Mouse (Mus musculus): ENCODE measurements at regions not wholly inside any gene's neighbourhood (a gene's known extent, or its start where the extent isn't known, plus 50 kb on each side); places are given as distances from the start of the nearest gene placed in this dataset.
A peak's percentile ranks its signal among the peaks of the same experiment; 100 is the strongest.

DNA sequence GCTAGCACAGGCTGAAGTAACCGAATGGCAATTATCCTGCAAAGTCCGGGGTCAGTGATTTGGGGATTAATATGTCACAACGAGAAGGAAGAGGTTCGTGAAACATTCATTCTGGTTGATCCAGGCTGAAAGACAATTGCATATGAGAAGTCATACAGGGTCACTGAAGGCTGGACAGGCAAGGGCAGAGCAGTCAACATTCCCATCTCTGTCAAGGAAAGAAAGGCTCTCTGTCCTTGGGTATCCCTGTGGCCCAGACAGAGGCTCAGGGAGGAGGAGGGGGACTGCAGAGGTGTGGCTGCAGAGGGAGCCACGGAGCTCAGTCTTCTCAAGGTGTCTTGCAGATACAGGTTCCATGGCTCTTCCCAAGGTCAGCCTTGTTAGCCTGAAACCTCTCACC is 68.4 kb upstream of the Irf2bp2 start:
- H3K27ac ChIP-seq: peak overlapping the region; percentile 85
- WGBS: 50% methylated on average over 5 of the region's 5 CpGs
- H3K4me1 ChIP-seq: peaks cover 80% of the 10 kb centered on the region
- no peak for ATAC-seq (ENCODE audit: low FRiP score, low read depth)
- H3K4me3 ChIP-seq: no peak overlapping the region
- H3K36me3 ChIP-seq: no peaks in the 10 kb centered on the region
- no peaks in the 10 kb centered on the region for H3K9me3 ChIP-seq
- no peaks in the 10 kb centered on the region for H3K27me3 ChIP-seq
- H3K4me2 ChIP-seq (replicated peaks): no peak overlapping the region
- no peak overlapping the region for H3K9ac ChIP-seq

DNA sequence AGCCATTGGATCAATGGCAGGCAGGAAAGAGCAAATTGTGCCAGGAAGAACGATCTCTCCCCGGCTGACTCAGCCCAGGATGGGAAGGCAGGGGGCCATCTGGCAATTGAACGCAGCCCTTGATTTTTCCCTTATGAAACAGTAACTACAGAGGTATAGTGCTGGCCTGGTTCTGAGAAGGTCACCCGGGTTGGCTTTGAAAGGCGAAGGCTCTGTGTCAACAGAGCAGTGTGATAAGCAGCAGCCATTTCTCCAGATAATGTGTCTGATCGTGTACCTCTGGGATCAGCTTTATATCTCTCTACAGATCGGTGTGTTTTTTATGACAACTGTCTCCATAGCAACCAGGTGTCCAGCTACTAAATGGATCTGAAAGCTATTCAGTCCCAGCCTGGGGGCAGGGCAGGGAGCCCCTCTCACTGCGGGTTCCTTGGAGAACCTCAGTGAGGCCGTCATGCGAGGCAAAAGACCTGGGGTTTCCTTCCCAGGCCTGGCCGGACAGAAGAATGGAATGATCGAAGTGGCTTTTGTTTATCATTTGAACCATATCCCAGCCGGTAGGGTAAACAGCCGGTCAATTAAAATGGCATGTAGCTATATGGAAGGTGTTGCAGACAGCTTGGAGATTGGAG is 67.8 kb upstream of the Irf2bp2 start:
- 33% methylated on average over 14 of the region's 14 CpGs for WGBS
- no peak overlapping the region for H3K4me3 ChIP-seq
- peak overlapping the region; percentile 43 for H3K4me2 ChIP-seq (replicated peaks)
- H3K27ac ChIP-seq: peak overlapping the region; percentile 85; the same call in 1 of the 2 replicates
- H3K9ac ChIP-seq: peak overlapping the region; percentile 43; the same call in 1 of the 2 replicates
- no peak for ATAC-seq (ENCODE audit: low FRiP score, low read depth)
- no peaks in the 10 kb centered on the region for H3K9me3 ChIP-seq
- H3K4me1 ChIP-seq: peaks cover 75% of the 10 kb centered on the region
- H3K36me3 ChIP-seq: no peaks in the 10 kb centered on the region
- H3K27me3 ChIP-seq: no peaks in the 10 kb centered on the region

DNA sequence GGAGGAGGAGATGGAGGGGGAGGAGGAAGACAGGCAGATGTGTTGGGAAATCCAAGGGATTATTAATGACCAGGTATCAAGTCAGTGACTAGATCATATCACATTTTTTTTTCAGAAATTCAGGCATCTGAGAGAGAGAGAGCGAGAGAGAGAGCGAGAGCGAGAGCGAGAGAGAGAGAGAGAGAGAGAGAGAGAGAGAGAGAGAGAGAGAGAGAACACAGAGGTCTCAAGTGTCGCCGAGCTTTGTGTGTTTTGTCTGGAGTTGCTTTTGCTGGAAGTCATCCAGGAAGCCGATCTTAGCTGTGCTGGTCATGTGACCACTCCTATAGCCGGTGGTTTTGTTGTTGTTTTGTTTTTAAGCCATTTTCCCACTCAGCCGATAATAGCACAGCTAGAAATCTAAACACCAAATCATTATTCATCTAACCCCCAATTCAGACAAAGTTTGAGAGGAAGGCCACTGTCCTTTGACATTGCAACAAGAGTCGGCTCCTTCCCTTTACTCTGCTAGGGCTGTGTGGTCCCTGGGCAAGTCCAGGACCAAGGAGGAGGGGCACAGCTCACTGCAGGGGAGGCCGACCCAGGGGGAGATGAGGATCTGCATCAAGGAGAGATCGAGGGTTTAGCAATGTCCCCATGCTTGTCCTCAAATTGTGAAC is 67.0 kb upstream of the Irf2bp2 start:
- 19% methylated on average over 12 of the region's 12 CpGs for WGBS

DNA sequence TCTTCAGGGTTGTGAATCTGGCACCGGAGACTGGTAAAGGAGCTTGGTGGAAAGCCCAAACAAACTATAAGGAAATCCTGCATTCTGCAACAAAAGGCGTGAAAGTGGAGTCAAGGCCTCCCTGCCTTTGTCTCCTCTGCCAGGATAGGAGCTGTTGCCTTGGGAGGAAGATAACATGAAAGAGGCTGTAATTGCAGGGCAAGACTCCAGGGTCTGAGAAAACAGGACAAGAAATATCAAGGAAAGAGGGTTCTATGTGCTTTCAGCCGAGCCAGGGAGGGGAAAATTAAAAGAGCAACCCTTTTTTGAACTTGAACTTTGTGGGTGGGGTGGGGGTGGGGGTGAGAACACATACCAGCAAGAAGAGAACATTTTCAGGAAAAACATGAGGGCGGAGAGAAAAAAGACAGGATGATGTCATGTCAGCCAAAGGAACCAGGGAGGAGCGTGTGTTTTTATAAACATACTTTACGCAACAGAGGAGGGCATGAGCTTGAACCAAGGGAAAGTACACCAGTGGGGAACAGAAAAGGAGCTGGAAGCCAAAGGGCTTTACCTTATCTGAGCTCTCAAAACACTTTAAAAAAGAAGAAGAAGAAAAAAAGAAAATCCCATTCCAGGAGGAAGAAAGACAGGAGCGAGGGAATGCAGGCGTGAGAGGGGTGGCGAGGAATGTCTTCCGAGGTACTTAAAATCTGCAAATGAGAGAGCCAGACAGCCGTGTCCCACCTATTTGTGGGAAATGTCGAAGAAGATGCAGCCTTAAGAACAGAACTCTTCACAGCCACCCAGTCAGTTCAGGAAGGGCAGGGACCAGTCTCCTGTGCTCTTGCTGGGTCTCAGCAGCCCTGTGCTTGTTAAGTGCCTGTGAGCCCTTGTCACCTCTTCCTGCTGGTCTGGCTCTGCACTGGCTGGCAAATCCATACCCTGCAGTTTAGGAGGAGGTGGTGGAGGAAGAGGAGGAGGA is 66.2 kb upstream of the Irf2bp2 start:
- peak overlapping the region; percentile 85 for H3K27ac ChIP-seq
- H3K9ac ChIP-seq: peak overlapping the region; percentile 43; the same call in 1 of the 2 replicates
- no peaks in the 10 kb centered on the region for H3K9me3 ChIP-seq
- WGBS: 35% methylated on average over 12 of the region's 12 CpGs
- peak overlapping the region; percentile 43 for H3K4me2 ChIP-seq (replicated peaks)
- no peak overlapping the region for H3K4me3 ChIP-seq
- H3K4me1 ChIP-seq: peaks cover 77% of the 10 kb centered on the region
- no peaks in the 10 kb centered on the region for H3K27me3 ChIP-seq
- H3K36me3 ChIP-seq: no peaks in the 10 kb centered on the region
- ATAC-seq (ENCODE audit: low FRiP score, low read depth): no peak

More for the DNA sequence above, 67.0 kb upstream of the Irf2bp2 start:
- Histone ChIP-seq H3K4me2 (replicated peaks) (peak overlapping the region; percentile 43), H3K9ac (peak overlapping the region; percentile 43; the same call in 1 of the 2 replicates), H3K4me1 (peaks cover 77% of the 10 kb centered on the region), H3K4me3 (no peak overlapping the region), H3K36me3 (no peaks in the 10 kb centered on the region), H3K27ac (peak overlapping the region; percentile 85), H3K9me3 (no peaks in the 10 kb centered on the region), H3K27me3 (no peaks in the 10 kb centered on the region)
- ATAC-seq (ENCODE audit: low FRiP score, low read depth): no peak

DNA sequence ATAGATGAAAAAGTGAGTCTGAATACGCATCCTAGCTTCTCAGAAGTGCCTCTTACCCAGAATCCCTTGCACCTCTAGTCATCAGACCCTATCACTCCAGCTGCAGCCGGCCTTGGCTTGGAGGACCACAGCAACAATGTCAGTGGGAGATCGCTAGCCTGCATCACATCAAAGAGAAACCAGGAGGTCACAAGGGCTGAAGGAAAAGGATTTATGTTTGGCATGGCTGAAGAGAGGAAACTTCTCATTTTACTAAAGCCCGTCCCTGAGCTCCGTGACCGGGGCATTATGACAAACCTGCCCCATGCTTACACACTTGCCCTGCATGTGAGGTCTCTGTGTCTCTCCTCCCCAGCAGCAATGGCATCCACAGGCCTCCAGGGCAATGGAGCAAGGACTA is 63.8 kb upstream of the Irf2bp2 start:
- H3K4me2 ChIP-seq (replicated peaks): no peak overlapping the region
- no peak overlapping the region for H3K9ac ChIP-seq
- H3K4me3 ChIP-seq: no peak overlapping the region
- no peak for ATAC-seq (ENCODE audit: low FRiP score, low read depth)
- no peaks in the 10 kb centered on the region for H3K36me3 ChIP-seq
- H3K27me3 ChIP-seq: no peaks in the 10 kb centered on the region
- H3K27ac ChIP-seq: no peak overlapping the region
- H3K4me1 ChIP-seq: peaks cover 60% of the 10 kb centered on the region
- 48% methylated on average over 6 of the region's 6 CpGs for WGBS
- no peaks in the 10 kb centered on the region for H3K9me3 ChIP-seq

DNA sequence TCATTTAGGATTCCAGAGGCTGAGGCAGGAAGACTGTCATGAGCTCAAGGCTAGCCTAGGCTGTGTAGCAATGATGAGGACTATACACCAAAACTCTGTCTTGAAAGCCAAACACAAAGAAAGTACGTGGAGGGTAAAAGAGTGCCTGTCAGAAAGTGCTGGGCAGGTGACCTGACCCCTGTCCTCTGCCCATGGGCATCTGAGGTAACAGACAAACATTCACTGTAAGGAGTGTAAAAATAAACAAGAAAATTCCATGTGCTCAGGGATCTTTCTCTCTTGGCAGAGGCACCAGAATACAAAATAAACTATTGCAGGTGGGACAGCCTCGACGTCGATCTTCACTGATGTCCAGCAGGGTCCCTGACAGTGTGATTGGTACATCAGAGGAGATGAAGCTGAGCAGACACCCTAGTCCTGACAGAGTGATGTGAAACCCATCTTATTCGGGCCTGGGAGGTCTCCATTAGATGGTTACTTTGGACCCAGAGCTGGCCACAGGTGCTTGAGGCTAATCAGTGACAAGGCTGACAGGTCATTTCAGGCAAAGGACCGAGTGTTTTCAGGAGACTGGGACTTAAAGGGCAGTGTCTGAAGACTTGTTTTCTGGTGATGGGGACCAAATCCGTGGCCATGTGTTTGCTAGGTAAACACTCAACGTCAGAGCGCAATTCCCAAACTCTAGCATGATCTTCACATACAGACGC is 62.9 kb upstream of the Irf2bp2 start:
- Histone ChIP-seq H3K4me1 (peaks cover 52% of the 10 kb centered on the region), H3K9me3 (no peaks in the 10 kb centered on the region), H3K27me3 (no peaks in the 10 kb centered on the region), H3K4me3 (no peak overlapping the region), H3K27ac (no peak overlapping the region), H3K36me3 (no peaks in the 10 kb centered on the region), H3K4me2 (replicated peaks) (no peak overlapping the region), H3K9ac (no peak overlapping the region)
- 72% methylated on average over 10 of the region's 10 CpGs for WGBS
- no peak for ATAC-seq (ENCODE audit: low FRiP score, low read depth)

DNA sequence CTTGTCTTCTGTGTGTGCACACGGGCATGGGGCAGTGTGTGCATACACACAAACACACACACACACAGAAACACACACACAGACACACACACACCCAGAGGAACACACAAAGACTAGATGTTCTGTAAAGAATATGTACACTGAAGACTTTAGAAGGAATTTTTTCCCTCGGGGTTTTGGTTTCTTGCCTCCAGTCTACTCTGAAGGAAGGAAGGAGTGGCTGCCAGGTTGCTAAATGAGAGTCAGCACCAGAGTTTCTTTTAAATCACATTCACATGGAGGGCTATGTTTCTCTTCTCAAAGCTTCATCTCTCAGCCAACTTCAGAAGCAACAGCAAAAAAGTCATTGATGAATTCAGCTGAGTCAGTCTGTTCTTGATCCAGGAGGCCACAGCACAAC is 61.8 kb upstream of the Irf2bp2 start:
- H3K36me3 ChIP-seq: no peaks in the 10 kb centered on the region

DNA sequence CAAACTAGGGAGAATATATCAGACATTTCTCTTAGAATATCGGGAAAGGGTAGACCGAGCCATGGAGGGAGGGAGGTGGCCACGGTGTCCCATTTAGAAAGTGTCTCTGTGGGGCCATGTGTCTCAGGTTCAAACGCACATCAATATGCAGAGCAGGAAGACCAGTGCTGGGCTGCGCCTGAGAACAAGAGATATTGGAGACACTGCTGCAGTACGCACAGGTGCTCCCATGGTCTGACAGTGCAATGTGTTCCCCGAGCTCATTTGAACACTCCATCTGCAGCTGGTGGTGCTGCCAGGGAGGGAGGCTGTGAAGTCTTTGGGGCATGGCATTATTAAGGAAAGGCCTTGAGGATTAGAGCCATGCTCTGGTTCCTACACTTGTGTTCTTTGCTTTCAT is 60.6 kb upstream of the Irf2bp2 start:
- no peak overlapping the region for H3K4me3 ChIP-seq
- no peak overlapping the region for H3K4me2 ChIP-seq (replicated peaks)
- 76% methylated on average over 7 of the region's 7 CpGs for WGBS
- ATAC-seq (ENCODE audit: low FRiP score, low read depth): no peak
- no peaks in the 10 kb centered on the region for H3K27me3 ChIP-seq
- no peaks in the 10 kb centered on the region for H3K9me3 ChIP-seq
- no peaks in the 10 kb centered on the region for H3K36me3 ChIP-seq
- no peak overlapping the region for H3K27ac ChIP-seq
- H3K4me1 ChIP-seq: peaks cover 29% of the 10 kb centered on the region
- no peak overlapping the region for H3K9ac ChIP-seq

More for the DNA sequence above, 61.8 kb upstream of the Irf2bp2 start:
- no peak for ATAC-seq (ENCODE audit: low FRiP score, low read depth)
- H3K4me1 ChIP-seq: peaks cover 41% of the 10 kb centered on the region
- no peak overlapping the region for H3K9ac ChIP-seq
- 59% methylated on average over 2 of the region's 2 CpGs for WGBS
- H3K4me2 ChIP-seq (replicated peaks): no peak overlapping the region
- H3K27me3 ChIP-seq: no peaks in the 10 kb centered on the region
- H3K27ac ChIP-seq: no peak overlapping the region
- no peaks in the 10 kb centered on the region for H3K9me3 ChIP-seq
- H3K4me3 ChIP-seq: no peak overlapping the region

DNA sequence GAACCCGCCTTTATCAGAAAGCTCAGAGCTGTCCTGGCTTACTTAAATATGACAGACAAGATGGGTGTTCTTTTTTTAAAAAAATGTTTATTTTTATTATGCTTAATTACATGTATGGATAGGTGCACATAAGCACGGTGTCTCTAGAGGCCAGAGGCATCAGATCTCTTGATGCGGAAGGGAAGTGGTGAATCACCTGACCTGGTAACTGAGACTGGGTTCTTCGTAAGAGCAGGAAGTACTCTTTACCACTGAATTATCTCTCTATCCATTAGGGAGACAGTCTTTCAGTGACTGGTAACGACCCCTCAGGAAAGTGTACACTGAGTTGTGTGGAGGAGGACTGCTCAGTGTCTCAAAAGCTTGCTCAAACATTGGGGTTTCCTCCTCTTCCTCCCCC is 58.4 kb upstream of the Irf2bp2 start:
- H3K9me3 ChIP-seq: no peaks in the 10 kb centered on the region
- H3K36me3 ChIP-seq: no peaks in the 10 kb centered on the region
- H3K27me3 ChIP-seq: no peaks in the 10 kb centered on the region
- no peak overlapping the region for H3K9ac ChIP-seq
- H3K27ac ChIP-seq: no peak overlapping the region
- no peak overlapping the region for H3K4me3 ChIP-seq
- WGBS: 83% methylated on average over 5 of the region's 5 CpGs
- peaks cover 20% of the 10 kb centered on the region for H3K4me1 ChIP-seq
- H3K4me2 ChIP-seq (replicated peaks): no peak overlapping the region
- ATAC-seq (ENCODE audit: low FRiP score, low read depth): no peak

DNA sequence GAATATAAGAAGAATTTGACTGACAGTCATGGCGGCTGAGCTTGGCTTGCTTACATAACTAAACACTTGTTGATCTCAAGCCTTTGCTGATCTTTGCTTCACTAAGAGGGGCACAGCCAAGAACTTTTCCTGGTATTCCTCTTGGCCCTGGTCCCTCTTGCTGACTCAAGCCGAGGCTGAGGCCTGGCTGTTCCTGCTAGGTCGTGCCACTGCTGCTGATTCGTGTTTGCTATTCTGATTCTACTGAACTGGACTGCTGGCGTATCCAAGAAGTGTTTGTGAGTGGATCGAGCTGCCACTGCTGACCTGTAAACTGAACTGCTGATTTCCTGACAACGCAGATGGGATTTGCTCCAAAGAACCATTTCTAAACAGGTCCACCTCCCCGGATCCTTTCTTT is 57.2 kb upstream of the Irf2bp2 start:
- ATAC-seq (ENCODE audit: low FRiP score, low read depth): no peak
- no peaks in the 10 kb centered on the region for H3K36me3 ChIP-seq
- no peak overlapping the region for H3K9ac ChIP-seq
- no peak overlapping the region for H3K4me3 ChIP-seq
- H3K9me3 ChIP-seq: no peaks in the 10 kb centered on the region
- peaks cover 23% of the 10 kb centered on the region for H3K4me1 ChIP-seq
- H3K27me3 ChIP-seq: no peaks in the 10 kb centered on the region
- WGBS: 87% methylated on average over 8 of the region's 8 CpGs
- H3K27ac ChIP-seq: no peak overlapping the region
- H3K4me2 ChIP-seq (replicated peaks): no peak overlapping the region

DNA sequence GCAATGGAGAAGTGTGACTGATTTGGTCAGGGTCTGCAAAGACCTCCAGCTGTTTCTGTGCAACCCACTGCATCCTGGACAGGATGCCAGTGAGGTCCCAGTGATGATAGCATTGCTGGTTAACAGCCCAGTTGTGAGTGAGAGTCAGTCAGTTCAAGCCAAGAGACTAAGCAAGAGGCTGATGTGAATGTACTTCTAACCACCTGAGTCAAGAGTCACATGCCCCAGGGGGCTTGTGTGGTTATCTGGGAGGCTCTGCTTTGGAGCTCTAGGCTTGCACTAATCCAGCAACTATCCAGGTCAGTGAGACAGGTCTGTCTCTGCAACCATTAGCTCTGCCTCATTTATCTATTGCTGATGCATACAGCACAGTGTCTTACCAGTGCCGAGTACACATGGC is 55.5 kb upstream of the Irf2bp2 start:
- no peaks in the 10 kb centered on the region for H3K27me3 ChIP-seq
- WGBS: 93% methylated on average over 1 of the region's 1 CpGs
- no peak overlapping the region for H3K27ac ChIP-seq
- no peak overlapping the region for H3K9ac ChIP-seq
- peaks cover 13% of the 10 kb centered on the region for H3K4me1 ChIP-seq
- ATAC-seq (ENCODE audit: low FRiP score, low read depth): no peak
- H3K4me2 ChIP-seq (replicated peaks): no peak overlapping the region
- no peaks in the 10 kb centered on the region for H3K36me3 ChIP-seq
- no peaks in the 10 kb centered on the region for H3K9me3 ChIP-seq
- no peak overlapping the region for H3K4me3 ChIP-seq
